In the genomic region with DNA sequence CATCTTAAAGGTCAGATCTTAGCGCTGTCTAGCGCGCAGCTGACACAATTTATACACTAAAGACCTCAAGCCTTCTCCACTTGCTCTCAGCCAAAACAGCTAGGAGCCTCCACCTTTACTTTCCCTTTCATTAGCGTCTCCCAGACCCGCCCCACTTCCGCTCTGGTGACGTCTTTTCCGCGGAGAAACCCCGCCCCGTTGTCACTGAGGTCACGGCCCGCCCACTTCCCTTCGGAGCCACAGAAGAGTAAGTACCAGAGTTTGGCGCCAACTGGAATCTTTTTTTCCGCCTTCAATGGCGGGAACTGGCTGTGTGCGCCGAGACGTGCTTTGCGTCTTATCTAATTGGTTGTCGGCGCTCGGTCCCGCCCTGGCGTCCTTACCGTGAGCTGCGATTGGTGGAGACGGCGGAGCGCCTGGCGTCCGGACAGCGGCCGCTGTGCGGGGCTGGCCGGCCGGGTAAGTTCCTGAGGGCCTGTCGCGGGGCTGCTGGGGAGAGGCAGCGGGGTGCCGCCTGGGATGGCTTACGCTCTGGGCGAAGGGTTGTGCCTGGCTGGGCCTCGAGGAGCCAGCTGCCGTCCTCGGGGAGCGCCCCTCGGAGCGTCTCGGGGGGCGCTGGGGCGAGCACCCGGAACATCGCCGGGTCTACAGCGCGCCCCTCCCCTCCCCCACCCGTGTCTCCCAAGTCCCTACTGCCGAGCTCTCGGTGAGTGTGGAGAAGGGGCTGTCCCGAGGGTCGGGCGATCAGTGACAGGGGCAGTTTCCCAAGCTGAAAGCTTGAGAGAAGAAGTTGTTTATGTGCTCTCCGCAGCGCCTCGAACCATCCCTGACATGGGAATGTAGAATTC, we compare ENCODE assay signal across 8 mouse cellular contexts. TPM values are rescaled to one million over a fixed set of nuclear protein-coding genes. Genes with fewer than 3 reads are reported as not detected.
DNase-seq lines count a peak whose midpoint lies in the region; ATAC-seq lines count a peak whose summit lies in the region.

A gene (plus strand): TSS at position 418 of the 848 bp plus-strand sequence.

- ATAC-seq in hindbrain, embryonic 12.5 days (ENCODE audit: low FRiP score), result peak; percentile 100

- H3K9me3 ChIP-seq in hindbrain, embryonic 12.5 days (replicated peaks), result no peaks in the 10 kb centered on the region

- DNase-seq in NIH3T3 (ENCODE audit: low read depth), result peak; percentile 98
- DNase-seq in cerebellum, postnatal 10 days, result peak; percentile 99
- peak; percentile 98 to 99 for DNase-seq in frontal cortex, postnatal 10 days (ENCODE audit: low spot score in 2 of 2)
- DNase-seq in layer of hippocampus, postnatal 14 days (ENCODE audit: low spot score in 2 of 2), result peak; percentile 97 to 100
- DNase-seq in lung, postnatal 14 days, result peak; percentile 99
- peak; percentile 96 for DNase-seq in retina, adult 2 months (ENCODE audit: low read depth, low spot score)
- peak; percentile 99 for DNase-seq in thymus, postnatal 36 days

- H3K4me2 ChIP-seq in hindbrain, embryonic 12.5 days (replicated peaks), result peak within 1 kb of the TSS; percentile 83

- H3K4me3 ChIP-seq in hindbrain, embryonic 12.5 days, result peak within 1 kb of the TSS; percentile 93

- peak within 1 kb of the TSS; percentile 88 for H3K9ac ChIP-seq in hindbrain, embryonic 12.5 days

- H3K27me3 ChIP-seq in hindbrain, embryonic 12.5 days, result no peaks in the 10 kb centered on the region

- WGBS in hindbrain, embryonic 12.5 days, result under 1% methylated on average over 66 of the region's 67 CpGs

- peak within 1 kb of the TSS; percentile 83 for H3K27ac ChIP-seq in hindbrain, embryonic 12.5 days

- H3K36me3 ChIP-seq in hindbrain, embryonic 12.5 days, result no peaks in the 10 kb centered on the region

- peaks cover 15% of the 10 kb centered on the region for H3K4me1 ChIP-seq in hindbrain, embryonic 12.5 days

RNA-seq across cellular contexts. Expression of the gene that starts here (rescaled TPM):
- polyA plus RNA-seq in hindbrain, embryonic 12.5 days (2016; fragmentation: Nextera tagmentation; extraction: Ambion mirVana), result 51.4 and 55.9 TPM in 2 replicates
- 10 to 100 TPM in 1 of 2 experiments, 1 to 10 TPM in 1; 9.7 to 10.1 TPM for total RNA-seq in layer of hippocampus, postnatal 14 days (2021)

Comparison
In these comparisons a context has a peak if more than half of its experiments do, and no peak if none do; other contexts are left out.
1. Peak in every context shown above with its lines: DNase-seq, ATAC-seq, H3K4me3 ChIP-seq and H3K27ac ChIP-seq.